Mouse (Mus musculus): ENCODE data around the gene Gm3285.

Gene Gm3285

DNA sequence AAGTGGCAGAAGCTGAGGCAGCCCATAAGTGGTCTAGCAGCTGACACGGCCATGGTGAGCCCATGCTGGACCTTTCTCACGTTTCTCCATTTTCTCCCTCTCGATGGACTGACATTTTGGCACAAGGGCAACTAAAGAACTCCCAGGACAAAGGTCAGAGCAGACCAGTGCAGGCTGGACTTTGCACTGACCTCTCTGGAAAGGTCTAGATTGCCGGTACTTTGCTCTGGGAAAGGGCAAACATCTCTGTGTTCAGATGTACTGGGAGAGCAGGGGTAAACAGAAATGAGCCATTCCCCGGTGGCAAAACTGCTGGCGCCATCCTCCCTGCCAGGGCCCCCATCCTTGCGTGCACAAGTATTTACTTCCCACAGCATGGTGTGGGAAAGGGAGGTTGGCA lies 38.4 kb downstream of the Gm3285 start:
- DNase-seq (ENCODE audit: low spot score in 2 of 2): no peak

DNA sequence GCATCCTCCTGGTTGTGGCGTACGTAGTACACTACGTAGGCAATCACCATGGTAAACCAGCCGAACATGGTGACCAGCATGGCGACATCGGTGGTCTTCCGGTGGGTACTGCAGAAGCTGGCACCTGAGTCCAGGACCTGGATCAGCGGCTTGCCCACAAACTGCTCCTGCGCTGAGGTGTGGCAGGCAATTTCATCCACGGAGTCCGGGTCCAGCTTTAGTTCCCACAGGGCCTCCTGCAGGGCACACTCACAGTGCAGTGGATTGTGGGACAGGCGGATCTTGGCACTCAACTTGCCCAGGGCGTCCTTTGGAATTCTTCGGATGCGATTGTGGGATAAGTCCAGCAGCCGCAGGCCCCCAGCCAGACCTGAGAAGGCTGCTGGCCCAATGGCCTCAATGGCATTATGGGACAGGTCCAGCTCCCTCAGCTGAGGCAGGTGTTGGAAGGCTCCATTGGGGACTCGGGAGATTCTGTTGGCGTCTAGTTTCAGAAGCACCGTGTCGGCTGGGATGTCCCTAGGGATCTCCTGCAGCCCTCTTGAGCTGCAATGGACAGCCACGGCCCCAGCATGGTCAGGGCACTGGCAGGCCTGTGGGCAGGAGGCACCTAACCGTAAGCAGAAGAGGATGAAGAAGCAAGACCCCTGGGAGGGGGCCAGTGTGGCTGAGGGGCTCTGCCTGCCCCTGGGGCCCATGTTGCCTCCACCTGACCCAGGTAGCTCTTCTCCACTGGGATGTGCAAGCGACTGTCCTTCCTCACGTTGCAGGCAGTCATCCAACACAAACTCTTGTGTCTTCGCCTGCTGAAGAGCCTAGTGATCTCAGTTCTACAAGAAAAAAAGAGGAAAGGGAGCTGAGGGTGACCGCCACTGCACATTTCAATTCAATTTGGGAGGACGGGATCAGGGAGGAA lies 39.4 kb downstream of the Gm3285 start:
- DNase-seq (ENCODE audit: low spot score in 2 of 2): no peak

DNA sequence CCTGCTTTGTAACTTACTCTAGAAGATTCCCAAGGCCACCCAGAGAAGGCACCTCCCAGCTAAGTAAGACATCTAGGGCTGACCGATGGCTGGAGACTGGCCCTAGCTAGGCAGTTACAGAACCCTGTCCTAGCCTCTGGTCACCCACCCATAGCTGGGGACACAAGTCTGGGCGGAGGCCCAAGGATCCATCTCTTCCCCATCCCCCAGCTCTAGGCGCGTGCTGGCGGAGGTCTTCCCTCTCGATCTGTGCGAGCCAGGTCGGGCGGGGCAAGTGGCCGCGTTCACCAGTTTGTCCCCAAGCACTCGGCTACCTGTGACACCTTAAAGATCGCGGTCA lies 40.1 kb downstream of the Gm3285 start:
- peak; percentile 6 to 11 for DNase-seq (ENCODE audit: low spot score in 2 of 2)

DNA sequence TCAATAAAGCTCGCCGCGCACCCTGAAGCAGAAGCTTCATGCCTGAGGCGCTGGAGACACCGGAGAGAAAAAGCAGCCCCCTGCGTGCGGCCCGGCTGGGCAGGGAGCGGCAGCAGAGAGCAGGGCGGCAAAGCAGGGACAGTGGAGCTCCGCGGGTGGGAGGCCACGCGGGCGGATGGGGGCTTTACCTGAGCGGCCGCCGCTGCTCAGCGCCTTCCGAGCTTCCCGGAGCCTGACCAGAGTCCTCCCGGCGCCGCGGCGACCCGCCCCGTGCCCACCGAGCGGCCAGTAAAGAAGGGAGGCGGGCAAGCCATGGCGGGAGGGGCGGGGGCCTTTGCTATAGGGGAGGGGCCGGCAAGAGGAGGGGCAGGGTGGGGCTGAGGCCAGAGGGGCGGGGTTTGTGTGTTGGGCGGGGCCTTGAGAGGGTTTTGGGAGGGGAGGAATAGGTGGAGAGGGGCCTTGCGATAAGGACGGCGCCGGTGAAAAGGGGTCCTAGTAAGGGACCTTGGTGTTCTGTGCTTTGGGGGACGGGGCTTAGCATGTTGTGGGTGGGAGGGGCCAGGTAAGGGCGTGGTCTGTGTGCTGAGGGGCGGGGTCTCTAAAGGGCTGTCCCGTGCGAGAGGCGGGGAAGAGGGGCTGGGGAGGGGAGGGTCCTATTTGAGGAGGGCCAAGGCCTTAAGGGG lies 40.6 kb downstream of the Gm3285 start, which contains the start of gene Lrrc3:
Lrrc3 (minus strand) TSS at position 326 of the 683 bp plus-strand sequence.
- peak; percentile 36 to 38 for DNase-seq (ENCODE audit: low spot score in 2 of 2)

DNA sequence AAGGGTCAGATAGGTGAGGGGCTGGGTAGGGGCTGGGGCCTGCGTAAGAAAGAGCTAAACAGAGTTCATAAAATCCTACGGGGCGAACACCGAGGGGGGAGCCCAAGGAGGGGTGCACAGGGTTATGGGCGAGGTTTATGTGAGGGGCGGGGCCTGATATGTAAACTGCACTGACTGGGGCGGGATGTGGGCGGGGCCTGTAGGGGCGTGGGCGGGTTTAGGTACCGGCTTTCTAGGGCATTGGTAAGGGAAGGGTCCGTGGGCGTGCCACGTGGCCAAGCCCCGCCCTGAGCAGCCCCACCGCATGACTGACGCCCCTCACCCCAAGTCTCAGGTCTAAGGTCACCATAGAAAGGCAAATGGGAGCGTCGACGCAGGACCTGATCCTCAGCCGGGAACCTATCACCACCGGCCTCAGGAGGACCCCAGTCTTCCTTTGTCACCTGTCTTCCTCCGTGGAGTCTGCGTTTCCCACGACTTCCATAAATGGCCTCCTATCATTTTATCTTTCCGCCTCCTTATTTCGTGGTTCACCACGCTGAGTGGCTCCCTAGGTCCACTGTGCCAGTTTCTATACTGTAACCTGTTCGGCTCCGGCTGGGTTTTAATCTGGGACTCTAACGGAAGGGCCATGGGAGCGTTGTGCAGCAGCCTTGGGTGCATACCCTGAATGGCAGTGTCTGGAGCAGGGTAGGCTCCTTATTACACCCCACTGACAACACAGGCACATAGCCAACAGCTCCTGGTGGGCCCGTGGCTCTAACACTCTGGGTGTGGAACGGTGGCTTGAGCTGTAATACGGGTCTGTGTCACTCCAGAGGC lies 41.3 kb downstream of the Gm3285 start:
- DNase-seq (ENCODE audit: low spot score in 2 of 2): peak; percentile 27 to 36
